Mouse (Mus musculus) layer of hippocampus, postnatal 10 days (tissue): ENCODE data around the gene Ankar. TPM values are rescaled to one million over a fixed set of nuclear protein-coding genes. Genes with fewer than 3 reads are reported as not detected.

Source experiments
- DNase-seq, 2 experiments: peaks; one replicate each; pipeline ENCODE4 v3.0.0; 2021; ENCODE audit warnings: low spot score in 2 of 2
- total RNA-seq, 2 experiments: library from RNA; stranded (reverse); gene quantifications; 2 replicates each; pipeline ENCODE4 v1.2.3; 2021

Ankar gene
- total RNA-seq, 2 experiments from 2014 or later = not detected

DNA sequence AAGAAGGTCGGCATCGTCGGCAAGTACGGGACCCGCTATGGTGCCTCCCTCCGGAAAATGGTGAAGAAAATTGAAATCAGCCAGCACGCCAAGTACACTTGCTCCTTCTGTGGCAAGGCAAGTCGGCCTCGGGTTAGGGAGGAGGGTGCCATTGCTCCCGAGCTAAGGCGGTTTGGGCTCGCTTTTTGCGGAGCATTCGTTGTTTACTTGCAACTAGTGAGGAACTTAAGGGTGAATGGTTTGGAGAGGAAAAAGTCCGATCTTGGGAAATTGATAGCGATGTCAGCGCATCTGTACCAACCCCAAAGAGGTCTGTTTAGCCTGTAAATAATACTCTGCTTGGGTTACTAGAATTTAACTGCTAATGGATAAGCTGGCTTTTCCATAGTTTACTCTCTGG is 11.3 kb upstream of the Ankar start:
- peak in 1 of 2 experiments; percentile 35 for DNase-seq

DNA sequence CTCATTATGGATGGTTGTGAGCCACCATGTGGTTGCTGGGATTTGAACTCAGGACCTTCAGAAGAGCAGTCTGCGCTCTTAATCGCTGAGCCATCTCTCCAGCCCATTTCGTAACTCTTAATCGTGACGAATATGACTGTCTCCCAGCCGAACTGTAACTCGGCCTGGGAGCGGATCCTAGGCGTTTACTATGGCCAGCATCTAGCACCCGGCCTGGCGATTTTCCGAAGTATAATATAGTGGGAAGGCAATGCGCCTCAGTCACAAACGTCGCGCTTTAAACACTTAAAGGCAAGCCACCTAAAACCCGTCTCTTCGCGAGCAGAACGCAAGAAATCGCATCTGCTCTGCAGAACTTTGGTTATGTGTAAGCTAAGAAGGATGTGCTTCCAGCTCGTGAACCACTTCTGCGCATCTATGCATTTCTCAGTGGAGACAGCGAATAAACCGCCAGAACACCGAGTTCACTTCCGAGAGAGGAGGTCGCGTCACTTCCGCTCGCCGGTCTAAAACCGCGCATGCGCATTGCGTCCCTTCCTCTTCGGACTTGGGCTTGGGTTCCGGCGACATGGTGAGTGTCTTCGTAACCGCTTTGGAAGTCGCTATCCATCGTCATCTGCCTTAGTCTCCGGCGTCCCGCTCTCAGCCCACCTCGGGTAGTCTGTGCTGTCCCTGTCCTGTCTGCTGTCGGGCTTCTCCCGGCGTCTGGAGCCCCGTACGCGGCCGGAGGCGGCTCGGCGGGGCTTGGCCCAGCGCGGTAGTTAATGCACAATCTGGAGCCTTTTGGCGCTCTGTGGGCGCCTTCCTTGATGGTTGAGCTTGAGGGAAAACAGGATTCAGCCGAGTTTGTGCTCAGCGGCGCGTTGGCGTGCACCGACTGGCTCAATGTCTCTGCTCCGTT is 10.6 kb upstream of the Ankar start, which contains the start of gene Rpl37a:
TSS of gene Rpl37a (plus strand) at position 538 of the 901 bp plus-strand sequence.
- peak; percentile 95 to 96 for DNase-seq

DNA sequence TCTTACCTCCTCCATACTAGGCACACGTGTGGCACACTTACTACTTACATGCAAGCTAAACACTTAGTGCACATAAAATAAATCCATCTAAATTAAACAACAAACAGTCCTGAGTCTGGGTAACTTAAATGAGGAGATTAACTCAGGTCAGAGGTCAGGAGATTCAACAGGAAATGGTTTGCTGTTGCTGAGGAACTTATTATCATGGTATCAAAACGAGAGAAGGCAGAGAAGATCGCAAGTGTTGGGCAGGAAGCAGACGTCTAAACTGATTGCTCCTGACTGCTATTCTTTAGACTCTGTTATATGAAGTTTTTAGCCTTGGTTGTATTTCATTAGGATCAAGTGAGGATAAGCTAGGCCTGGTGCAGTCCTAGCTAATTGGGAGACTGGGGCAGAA is 7.1 kb upstream of the Ankar start:
- no peak for DNase-seq

DNA sequence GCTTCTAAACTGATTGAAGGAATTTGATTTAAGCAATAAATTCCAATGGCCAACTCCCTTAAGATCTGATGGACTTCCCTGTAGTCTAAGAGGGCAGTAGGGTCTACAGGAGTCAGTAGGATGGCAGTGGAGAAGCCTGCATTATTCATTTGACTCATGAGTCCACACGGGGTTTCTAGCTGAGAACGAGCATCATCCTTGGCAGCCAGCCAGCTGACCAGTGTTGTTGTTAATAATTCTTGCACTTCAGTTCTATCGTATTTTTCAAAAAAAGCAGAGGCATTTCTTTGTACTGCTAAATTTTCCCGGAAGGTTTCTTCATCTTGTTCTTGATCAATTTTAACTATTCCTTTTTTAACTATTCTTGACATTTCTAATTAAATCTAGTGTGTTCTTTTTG is 1.7 kb downstream of the Ankar start:
- no peak for DNase-seq

DNA sequence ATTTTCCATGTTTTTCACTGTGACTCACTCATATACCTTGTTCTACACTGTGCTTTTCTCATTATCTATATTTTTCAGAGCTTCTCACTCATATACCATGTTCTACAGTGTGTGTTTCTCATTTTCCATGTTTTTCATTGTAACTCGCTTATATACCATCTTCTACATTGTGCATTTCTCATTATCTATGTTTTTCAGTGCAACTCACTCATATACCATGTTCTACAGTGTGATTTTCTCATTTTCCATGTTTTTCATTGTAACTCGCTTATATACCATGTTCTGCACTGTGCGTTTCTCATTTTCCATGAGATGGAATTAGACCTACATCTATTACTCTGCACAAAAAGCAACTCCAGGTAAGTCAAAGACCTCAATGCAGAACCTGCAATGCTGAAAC is 4.1 kb downstream of the Ankar start:
- DNase-seq = no peak

DNA sequence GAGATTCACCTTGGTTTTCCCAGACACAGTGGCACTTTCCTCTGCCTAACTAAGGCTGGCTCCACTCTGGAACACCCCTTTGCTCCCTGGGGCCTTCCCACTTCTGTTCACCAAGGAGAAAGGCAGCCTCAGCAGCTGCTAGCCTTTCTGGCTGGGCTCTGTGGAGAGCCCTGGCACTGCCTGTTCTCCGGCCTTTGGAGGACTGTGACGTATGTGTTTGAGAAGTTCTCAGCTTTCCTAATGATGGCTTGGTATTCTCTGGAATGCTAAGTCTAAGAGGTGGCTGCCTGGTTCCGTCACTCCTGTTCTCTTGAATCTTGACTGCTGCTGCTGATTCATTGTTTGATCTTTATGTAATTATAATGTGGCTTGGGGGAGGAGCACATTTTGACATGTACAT is 27.3 kb downstream of the Ankar start:
- DNase-seq = peak; percentile 3 to 10

DNA sequence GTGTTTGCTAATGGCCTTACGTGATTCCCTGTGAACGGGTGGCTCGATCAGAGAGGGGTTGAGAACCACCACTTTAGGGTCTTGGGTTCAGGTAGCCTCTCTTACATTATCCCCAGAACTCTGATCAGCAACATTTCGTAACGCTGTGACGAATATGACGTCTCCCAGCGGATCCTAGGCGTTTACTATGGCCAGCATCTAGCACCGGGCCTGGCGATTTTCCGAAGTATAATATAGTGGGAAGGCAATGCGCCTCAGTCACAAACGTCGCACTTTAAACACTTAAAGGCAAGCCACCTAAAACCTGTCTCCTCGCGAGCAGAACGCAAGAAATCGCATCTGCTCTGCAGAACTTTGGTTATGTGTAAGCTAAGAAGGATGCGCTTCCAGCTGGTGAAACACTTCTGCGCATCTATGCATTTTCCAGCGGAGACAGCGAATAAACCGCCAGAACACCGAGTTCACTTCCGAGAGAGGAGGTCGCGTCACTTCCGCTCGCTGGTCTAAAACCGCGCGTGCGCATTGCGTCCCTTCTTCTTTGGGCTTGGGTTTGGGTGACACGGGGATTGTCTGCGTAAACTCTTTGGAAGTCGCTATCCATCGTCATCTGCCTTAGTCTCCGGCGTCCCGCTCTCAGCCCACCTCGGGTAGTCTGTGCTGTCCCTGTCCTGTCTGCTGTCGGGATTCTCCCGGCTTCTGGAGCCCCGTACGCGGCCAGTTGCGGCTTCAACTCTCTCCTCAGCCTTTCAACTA is 59.5 kb downstream of the Ankar start:
- DNase-seq = peak; percentile 61 to 63

DNA sequence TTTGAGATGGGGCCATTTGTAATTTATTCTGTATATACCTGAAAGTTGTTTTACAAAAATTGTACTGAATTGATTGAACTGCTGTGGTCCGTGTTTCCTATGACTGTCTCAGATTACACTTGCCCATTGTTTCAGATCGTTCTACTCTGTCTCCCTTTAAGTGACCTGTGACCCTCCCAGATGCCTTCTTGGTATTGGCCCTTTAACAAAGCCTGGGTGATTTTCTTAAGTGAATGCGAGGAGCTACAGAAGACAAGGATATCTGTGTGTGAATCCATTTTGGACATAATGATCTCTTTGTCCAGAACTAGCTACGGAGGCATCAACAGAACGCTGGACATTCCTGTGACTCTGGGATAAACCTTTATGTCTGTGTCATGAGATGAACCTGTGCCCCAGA is 65.2 kb downstream of the Ankar start:
- DNase-seq = no peak

DNA sequence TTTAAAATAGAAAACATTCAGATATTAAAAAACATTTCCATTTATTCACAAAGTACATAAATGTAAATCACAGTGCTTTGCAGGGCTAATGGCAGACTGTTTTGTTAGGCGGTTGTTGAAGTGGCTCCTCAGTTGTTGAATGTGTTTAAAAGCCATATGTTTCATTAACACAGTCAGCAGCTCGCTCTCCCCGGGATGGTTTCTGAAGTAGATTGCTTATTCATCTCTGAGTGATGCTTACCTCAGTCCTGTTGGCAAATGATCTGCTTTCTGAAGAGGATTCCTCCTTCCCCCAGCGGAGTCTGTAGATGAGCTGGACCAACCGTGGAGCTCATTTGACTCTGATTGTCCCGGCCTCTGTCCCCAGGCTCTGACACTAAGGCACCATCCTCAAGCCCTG is 88.2 kb downstream of the Ankar start:
- no peak for DNase-seq

DNA sequence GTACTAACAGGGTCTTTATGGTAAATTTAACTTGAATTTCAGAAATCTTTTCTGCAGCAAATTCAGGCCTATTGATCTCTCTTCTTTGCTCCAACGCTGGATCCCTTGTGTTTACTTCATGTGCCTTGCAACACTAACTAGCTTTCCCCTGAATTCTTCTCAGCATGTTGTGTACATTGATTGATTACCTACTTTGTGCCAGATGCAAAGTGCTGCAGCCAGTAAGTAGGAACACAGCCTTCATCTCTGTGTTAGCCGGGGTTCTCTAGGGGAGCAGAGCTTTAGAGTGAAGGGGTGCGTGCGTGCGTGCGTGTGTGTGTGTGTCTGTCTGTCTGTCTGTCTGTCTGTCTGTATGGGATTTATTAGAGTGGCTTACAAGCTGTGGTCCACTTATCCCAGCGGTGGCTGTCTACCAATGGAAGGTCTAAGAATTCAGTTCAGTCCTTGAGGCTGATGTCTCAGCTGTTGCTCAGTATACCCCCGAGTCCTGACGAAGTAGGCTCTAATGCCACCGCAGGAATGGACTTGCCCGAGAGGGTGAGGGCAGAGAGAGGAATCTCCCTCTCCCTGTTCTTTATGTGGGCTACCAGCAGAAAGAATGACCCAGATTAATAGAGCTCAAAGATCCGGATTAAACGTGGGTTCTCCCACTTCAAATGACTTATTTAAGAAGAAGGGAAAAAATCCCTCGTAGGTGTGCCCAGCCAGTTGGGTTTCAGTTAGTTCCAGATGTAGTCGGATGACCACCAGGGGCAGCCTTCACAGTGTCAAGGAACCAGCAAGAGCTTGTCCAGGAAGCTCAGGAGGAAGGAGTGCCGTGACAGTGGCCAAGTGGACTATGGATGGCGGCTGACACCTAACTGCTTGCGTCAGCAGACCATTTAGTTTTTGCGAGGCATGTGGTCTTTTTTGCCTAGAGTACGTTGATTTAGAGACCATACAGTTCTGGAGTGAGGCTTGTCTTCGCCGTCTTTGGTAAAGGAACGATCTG is 90.2 kb downstream of the Ankar start:
- no peak for DNase-seq

DNA sequence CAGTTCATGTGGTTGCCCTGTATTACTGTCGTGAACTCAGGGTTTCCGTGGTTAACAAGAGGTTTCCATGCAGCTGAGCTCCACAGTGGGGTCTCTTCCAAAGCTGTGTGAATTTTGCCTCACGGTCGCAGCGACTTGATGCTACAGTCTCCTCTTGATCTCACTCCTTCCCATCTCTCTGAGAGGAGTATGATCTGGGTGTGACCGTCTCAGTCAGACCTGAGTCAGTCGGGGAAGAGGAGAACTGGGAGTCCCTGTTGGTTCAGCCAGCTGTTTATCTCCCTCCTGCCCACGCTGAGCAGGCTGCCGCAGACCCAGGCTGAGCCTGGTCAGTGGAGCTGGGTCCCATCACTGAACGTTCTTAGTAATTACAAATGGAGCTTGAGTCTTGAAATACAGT is 91.2 kb downstream of the Ankar start:
- DNase-seq = no peak

DNA sequence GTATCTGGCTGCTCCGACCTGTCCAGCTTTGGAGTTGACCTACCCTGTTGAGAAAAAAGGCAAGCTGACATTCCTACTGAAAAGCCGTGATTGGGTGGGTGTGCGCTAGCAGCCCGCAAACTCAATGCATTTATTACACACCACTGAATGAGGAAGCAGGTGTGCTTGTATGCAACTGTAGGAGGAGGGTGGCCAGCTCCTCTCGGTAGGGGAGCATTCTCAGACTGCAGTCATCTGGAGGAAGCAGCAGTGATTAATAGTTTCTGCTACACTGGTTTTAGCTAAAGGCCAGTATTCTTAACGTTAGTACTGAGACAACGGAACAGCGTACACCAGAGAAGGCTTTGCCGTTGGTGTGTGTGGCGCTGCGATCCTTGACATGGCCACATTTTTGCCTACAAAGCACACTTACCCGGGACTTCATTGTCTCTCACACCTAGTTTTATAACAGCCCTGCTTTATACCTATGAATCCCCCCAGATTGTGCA is 94.1 kb downstream of the Ankar start:
- DNase-seq = no peak

DNA sequence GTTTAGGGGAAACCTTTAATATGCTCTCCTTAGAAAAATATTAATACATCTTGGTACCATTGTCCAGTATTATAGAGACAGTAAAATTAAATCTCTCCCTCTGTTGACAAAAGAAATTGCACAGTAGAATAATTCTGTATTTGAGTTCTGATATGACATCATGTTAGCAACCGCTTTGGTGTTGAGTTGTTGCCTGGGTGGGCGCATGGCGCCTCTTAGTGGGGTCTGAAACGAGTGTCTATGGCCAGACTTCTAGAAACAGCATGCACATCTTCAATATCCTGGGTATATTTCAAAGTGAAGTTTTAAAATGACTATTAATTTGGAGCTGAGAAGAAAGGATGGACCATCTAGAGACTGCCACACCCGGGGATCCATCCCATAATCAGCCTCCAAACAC is 97.6 kb downstream of the Ankar start:
- DNase-seq = no peak

DNA sequence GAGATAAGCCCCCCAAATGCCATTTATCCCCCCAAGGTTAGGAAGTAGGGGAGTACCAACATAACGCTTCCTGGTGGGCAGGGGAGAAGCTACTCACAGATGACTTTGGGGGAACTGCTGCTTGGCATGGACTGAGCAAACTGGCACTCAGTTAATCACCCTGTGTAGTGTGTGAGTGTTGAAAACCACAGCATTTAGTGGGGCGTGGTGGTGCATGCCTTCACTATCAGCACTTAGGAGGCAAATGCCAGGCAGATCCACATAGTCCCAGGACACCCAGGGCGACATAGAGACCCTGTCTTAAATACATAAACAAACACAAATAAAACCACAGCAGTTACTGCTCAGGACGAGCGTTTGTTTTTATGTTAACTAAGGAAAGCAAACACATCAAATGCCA is 98.2 kb downstream of the Ankar start:
- DNase-seq = no peak

DNA sequence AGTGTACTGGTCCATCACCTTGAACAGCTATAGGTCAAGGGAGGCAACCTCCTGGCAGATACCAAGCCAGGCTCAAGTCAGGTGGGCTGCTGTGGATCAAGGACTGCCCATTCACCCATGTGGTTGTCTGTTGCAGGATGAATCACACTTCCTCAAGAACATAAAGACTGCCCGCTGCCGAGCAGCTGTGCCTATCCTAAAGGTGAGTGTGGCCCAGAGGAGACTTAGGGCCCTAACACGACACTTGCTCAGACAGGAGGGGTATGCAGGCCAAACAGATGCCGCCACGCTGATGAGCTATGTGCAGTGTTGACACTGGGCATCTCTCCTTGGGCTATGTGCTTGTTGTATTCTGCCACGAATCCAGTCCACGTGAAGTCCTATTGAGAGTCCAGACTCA is 99.1 kb downstream of the Ankar start:
- no peak for DNase-seq

DNA sequence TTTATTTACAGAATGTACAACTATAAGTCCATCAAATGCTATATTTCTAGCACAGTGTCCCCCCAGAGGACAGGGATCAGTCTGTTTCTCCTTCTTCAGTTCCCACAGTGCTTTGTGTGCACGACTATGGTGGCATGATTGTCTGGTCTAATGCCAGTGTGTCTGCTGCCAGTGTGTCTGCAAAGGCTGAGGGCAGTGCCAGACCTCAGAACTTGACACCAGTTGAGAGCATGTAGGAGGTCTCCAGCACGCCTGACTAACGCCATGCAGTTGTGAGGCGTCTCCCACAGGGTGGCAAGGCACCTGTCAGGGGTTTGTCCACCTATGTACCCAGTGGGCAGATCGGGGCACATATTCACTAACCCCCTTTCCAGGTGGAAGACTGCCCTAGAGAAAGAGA is 99.6 kb downstream of the Ankar start:
- no peak for DNase-seq

DNA sequence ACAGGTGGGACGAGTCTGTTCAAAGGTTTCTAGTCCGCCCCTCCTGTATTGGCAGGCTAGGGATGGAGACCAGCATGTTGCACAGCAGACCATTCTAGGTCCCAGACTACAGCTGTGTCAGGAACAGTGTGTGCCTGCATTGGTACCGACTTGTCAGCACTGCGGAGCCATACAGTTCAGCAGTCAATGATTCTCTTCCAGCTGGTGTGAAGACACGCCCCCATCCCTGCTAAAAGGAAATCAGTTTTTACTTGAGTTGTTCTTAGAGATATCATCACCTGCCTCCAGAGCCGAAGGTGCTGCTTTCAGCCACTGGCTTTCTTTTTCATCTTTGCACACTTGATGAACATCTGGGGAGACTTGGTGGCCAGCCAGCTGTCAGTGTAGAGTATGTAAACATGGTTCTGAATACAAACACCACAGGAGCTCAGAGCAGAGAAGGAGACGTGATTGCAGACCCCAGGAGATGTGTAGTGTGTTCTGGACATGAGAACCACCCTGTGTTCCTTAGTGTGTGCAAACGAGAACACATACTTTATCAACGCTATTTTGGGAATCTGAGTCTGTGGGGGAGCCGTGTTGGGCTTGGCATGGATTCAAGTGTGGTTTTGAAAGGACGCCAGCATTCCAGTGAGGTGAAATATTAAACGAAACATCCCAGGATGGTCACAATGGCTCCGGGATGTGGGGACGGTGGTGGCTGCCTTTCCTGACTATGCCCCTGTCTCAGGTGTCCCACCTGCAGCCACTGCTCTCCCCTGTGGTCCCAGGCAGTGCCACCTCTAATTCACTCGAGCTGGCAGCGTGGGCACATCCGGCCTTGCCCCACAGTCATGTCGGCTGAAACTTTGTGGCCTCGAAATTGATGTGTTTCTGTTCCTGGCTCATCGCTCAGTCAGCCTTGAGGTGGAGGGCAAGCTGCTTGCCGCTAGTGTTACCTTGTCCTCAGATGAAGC is 101.0 kb downstream of the Ankar start:
- no peak for DNase-seq

DNA sequence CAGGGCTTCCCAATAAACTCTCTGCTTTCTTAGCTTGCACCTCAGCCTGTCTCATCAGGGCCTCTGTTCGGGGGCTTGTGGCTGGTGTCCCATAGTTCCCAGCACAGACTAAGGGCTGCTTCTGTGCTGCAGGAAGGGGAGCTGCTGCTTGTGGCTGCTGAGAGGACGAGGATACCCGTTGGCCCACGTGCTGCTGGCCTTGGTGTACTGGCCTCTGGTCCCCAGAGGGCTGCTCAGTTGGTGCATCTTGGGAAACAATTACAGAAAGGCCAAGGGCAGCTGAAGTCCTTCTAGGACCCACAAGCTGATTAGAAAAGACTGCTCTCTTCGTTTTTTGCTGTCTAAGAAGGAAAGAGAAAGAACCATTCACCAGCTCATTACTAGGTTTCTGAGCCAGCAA is 104.1 kb downstream of the Ankar start:
- DNase-seq = no peak

DNA sequence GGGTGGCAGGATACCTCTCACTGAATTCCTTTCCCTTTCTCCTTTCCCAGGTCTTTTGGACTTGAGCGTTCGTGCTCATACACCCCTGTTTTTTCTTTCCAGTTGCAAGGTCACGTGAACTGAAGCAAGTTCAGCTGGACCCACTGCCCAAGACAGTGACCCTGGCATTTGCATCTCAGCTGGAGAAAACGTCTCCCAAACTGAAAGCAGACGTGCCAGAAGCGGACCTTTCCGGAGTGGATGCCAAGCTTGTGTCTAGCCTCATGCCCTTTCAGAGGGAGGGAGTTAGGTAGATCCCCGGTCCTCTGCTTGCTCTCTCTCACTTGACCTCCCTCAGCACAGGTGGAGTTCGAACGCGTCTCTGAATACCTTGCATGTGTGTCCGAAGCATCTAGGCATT is 104.7 kb downstream of the Ankar start:
- no peak for DNase-seq
